Mouse (Mus musculus): ENCODE data around the gene Tmem171. TPM values are rescaled to one million over a fixed set of nuclear protein-coding genes. Genes with fewer than 3 reads are reported as not detected.

Gene Tmem171
- polyA plus RNA-seq, 1 experiment from 2014 or later: not detected

DNA sequence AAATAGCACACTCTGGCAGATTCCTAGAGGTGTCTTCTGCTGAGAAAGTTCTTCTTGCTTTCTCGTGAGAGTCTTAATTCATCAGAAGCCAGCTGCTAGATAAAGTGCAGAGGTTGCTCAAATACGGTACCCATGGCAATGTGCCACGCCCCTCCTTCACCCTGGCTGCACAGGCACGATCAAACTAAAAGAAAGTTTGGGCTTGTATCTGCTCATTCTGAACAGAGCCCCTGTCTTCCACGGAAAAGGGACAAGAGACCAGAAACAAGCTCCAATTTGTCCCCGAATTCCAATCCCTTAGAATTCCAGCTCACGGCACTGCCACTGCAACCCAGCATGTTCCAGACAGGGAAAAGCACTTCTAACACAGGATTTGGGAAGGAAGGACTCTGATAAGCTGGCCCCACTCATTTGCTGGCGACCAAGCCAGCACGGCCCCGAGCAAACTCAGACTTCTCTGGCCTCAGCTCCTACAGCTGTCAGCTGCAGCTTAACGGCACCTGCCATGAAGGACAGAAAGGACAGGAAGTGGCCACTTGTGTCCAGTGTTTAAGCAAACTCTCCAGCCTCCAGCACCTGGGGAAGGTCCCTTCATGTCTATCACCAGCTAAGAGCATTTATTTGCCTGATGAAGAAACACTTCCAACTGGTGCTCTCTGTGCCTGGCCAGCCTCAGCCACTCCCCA is 4.9 kb downstream of the Tmem171 start:
- 74% methylated on average over 11 of the region's 11 CpGs for WGBS
- no peaks in the 10 kb centered on the region for H3K36me3 ChIP-seq (replicated peaks)
- no peak for DNase-seq (ENCODE audit: low spot score)
- H3K4me3 ChIP-seq: no peak overlapping the region
- H3K27ac ChIP-seq (replicated peaks): no peak overlapping the region
- peaks cover 34% of the 10 kb centered on the region for H3K27me3 ChIP-seq (replicated peaks; ENCODE audit: low read depth, poor library complexity, severe bottlenecking)
- peaks cover 12% of the 10 kb centered on the region for H3K4me1 ChIP-seq
- no peaks in the 10 kb centered on the region for H3K9me3 ChIP-seq

DNA sequence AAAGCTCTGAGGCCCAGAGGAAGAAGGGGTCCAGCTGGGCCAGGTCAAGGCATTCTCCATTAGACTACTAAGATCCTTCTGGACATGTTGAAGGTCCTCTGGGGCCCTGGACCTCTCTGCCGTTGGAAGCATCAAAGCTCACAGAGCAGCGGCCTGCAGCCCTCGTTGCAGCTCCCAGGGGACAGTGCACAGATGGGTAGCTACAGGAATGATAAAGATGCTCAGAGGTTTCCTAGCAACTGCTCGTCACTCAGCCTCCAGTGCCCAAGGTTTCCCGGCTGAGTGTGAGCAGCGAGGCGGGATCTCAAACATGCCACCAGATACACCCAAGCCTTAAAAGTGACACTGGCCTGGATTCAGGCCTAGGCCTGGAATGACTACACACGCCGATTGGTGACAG is 6.7 kb downstream of the Tmem171 start:
- no peaks in the 10 kb centered on the region for H3K9me3 ChIP-seq
- 66% methylated on average over 9 of the region's 9 CpGs for WGBS
- no peaks in the 10 kb centered on the region for H3K36me3 ChIP-seq (replicated peaks)
- H3K27ac ChIP-seq (replicated peaks): no peak overlapping the region
- H3K4me1 ChIP-seq: peaks cover 9% of the 10 kb centered on the region; the same call in 1 of the 2 replicates
- H3K4me3 ChIP-seq: no peak overlapping the region
- peaks cover 16% of the 10 kb centered on the region for H3K27me3 ChIP-seq (replicated peaks; ENCODE audit: low read depth, poor library complexity, severe bottlenecking)
- DNase-seq (ENCODE audit: low spot score): no peak

DNA sequence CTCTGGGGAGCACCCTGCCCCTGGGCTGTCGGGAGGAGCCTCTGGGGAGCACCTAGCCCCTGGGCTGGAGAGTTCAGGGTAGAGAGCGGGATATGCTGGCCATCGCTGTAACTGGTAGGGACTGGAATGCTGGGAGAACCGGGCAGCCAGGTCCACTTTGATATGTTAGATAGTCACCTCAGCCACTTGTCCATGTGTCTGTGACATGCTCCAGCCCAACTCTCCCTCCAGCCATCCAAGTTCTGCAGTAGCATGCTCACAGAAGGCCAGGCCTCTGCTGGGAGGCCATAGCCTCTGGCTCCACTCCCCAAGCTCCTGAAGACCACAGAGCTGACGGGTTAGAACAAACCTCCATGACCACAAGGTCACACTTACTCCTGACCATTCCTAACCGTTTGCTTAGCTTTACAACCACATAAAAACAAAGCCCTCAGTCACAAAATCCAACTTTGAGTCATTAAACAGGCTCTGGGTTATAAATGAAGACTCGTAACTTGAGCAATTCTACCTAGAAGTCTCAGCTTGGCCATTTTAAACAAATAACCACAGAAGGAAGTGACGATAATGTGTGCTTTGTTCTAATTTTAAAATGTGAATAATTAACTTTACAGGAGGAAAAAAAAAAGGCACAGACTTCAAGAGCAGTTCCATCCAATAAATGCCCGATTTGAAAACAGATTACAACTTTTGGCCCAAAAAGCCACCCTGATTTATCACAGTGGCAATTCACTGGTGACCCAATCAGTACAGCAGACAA is 10.3 kb downstream of the Tmem171 start:
- DNase-seq (ENCODE audit: low spot score): no peak
- Histone ChIP-seq H3K27me3 (replicated peaks; ENCODE audit: low read depth, poor library complexity, severe bottlenecking) (no peaks in the 10 kb centered on the region), H3K36me3 (replicated peaks) (no peaks in the 10 kb centered on the region), H3K9me3 (no peaks in the 10 kb centered on the region), H3K4me3 (no peak overlapping the region), H3K27ac (replicated peaks) (no peak overlapping the region), H3K4me1 (peaks cover 18% of the 10 kb centered on the region)
- WGBS: 76% methylated on average over 9 of the region's 9 CpGs

DNA sequence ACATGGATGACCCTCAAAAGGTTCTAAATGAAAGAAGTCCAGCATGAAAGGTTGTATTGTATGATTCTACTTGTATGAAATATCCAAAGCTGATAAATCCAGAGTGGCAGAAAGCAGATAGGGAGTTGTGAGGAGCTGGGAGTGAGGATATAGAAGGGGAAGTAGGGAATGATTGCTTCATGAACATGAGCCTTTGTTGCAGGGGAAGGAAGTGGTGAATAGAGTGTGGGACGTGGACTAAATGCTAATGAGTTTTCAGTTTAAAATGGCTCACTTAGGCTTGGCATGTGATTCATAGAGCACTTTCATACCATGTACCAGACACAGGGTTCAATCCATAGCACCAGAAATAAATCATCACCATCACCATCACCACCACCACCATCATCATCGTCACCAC is 11.2 kb downstream of the Tmem171 start:
- no peak for DNase-seq (ENCODE audit: low spot score)
- Histone ChIP-seq H3K4me3 (no peak overlapping the region), H3K36me3 (replicated peaks) (no peaks in the 10 kb centered on the region), H3K4me1 (peaks cover 24% of the 10 kb centered on the region), H3K27ac (replicated peaks) (no peak overlapping the region), H3K9me3 (no peaks in the 10 kb centered on the region), H3K27me3 (replicated peaks; ENCODE audit: low read depth, poor library complexity, severe bottlenecking) (no peaks in the 10 kb centered on the region)
- WGBS: 85% methylated on average over 2 of the region's 2 CpGs

DNA sequence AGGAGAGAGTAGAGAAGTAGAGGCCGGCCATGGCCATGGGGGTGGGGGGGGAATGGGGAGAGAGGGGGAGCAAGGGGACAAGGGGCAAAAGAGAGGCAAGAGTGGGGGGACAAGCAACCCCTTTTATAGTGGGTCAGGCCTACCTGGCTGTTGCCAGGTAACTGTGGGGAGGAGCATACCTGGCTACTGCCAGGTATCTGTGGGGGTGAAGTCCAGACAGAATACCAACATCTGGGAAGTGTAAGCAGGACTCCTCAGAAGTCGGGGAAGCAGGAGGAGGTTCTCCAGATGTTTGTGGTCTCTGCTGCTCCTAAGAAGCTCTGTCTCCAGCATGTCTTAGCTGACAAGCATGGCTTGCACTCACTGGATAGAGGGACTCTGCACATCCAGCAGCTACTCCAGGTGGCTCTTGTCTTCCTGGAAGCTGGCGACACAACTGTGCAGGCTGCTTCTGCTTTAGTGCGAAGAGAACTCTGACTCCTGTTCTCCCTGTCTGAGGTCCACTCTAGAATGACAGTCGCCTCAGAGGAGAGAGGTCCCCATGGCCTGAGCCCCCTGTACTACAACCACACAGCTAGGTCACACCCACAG is 14.1 kb downstream of the Tmem171 start:
- no peak overlapping the region for H3K4me3 ChIP-seq
- no peaks in the 10 kb centered on the region for H3K9me3 ChIP-seq
- DNase-seq (ENCODE audit: low spot score): no peak
- no peak overlapping the region for H3K27ac ChIP-seq (replicated peaks)
- no peaks in the 10 kb centered on the region for H3K27me3 ChIP-seq (replicated peaks; ENCODE audit: low read depth, poor library complexity, severe bottlenecking)
- H3K36me3 ChIP-seq (replicated peaks): no peaks in the 10 kb centered on the region
- WGBS: 85% methylated on average over 5 of the region's 5 CpGs
- peaks cover 15% of the 10 kb centered on the region for H3K4me1 ChIP-seq

DNA sequence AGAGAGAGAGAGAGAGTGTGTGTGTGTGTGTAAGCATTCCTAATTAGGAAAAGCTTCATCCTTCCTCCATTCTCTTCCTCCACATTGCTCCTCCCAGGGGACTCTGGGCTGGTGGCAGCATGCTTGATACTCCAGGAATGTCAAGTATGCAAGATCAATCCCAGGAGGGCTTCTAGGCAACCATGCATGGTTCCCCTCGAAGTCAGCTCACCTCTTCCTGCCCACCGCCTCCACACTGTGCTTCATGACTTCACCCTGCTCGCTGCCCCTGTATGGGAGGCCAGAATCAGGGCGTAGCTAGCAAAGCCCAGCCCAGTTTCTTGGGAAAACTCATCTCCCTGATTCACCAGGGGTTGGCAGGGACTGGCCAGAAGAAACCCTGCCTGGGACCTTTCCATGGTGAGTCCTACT is 15.0 kb downstream of the Tmem171 start:
- peaks cover 15% of the 10 kb centered on the region for H3K4me1 ChIP-seq
- H3K4me3 ChIP-seq: no peak overlapping the region
- H3K36me3 ChIP-seq (replicated peaks): no peaks in the 10 kb centered on the region
- no peaks in the 10 kb centered on the region for H3K27me3 ChIP-seq (replicated peaks; ENCODE audit: low read depth, poor library complexity, severe bottlenecking)
- peak; percentile 44 for DNase-seq (ENCODE audit: low spot score)
- H3K27ac ChIP-seq (replicated peaks): peak overlapping the region; percentile 61
- H3K9me3 ChIP-seq: no peaks in the 10 kb centered on the region
- 52% methylated on average over 4 of the region's 4 CpGs for WGBS

DNA sequence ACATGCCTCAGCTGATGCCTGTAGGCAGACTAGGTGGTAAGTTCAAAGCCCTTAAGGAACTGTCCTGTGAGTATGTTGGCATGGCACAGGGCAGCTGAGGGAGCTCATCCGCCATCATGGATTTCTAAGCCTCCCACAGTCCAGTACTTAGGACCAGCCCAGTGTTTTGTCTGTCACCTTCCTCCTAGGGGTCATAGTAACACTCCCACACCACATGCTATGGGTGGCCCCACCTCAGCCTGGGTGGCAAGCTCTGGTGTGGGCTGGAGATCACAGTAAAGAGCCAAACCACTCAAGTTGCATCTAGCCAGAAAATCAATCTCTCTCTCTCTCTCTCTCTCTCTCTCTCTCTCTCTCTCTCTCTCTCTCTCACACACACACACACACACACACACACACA is 15.4 kb downstream of the Tmem171 start:
- no peak overlapping the region for H3K4me3 ChIP-seq
- H3K36me3 ChIP-seq (replicated peaks): no peaks in the 10 kb centered on the region
- peaks cover 15% of the 10 kb centered on the region for H3K4me1 ChIP-seq
- H3K27me3 ChIP-seq (replicated peaks; ENCODE audit: low read depth, poor library complexity, severe bottlenecking): no peaks in the 10 kb centered on the region
- no peak for DNase-seq (ENCODE audit: low spot score)
- peak overlapping the region; percentile 61; the same call in 1 of the 2 replicates for H3K27ac ChIP-seq (replicated peaks)
- H3K9me3 ChIP-seq: no peaks in the 10 kb centered on the region
- 94% methylated on average over 1 of the region's 1 CpGs for WGBS

DNA sequence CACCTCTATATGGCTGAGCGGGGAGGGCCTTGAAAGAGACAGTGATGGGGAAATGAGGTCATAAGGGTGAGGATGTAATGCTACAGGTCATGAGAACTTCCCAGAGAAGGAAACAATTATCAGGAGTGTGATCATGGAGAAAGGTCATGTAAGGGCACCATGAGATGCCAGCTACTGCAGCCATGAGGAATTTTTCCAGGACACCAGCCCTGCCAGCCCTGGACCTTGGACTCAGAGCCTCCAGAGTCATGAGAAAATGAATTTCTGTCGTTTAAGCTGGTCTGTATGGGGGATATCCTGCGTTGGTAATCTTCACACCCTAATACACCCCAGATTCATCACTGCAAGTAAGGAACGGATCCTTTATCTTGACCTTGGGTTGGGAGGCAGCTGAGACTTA is 20.7 kb downstream of the Tmem171 start:
- no peak for DNase-seq (ENCODE audit: low spot score)
- H3K27ac ChIP-seq (replicated peaks): no peak overlapping the region
- 69% methylated on average over 4 of the region's 4 CpGs for WGBS
- no peaks in the 10 kb centered on the region for H3K27me3 ChIP-seq (replicated peaks; ENCODE audit: low read depth, poor library complexity, severe bottlenecking)
- no peak overlapping the region for H3K4me3 ChIP-seq
- peaks cover 2% of the 10 kb centered on the region; the same call in 1 of the 2 replicates for H3K4me1 ChIP-seq
- H3K36me3 ChIP-seq (replicated peaks): no peaks in the 10 kb centered on the region
- no peaks in the 10 kb centered on the region for H3K9me3 ChIP-seq

DNA sequence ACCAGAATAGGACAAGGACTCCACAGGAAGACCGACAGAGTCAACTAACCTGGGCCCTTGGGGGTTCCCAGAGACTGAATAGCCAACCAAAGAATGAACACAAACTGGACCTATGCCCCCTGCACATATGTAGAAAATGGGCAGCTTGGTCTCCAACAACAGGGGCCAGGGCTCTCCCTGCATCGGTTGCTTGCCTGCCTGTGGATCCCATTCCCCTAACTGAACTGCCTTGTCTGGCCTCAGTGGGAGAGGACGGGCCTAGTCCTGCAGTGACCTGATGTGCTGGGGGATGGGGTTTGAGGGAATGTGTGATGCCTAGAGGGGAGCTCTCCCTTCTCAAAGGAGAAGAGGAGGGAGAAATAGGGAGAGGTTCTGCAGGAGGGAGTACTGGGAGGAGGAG is 25.3 kb downstream of the Tmem171 start:
- no peak for DNase-seq (ENCODE audit: low spot score)
- WGBS: 73% methylated on average over 3 of the region's 3 CpGs
- no peaks in the 10 kb centered on the region for H3K4me1 ChIP-seq
- no peak overlapping the region for H3K27ac ChIP-seq (replicated peaks)
- H3K4me3 ChIP-seq: no peak overlapping the region
- H3K36me3 ChIP-seq (replicated peaks): no peaks in the 10 kb centered on the region
- no peaks in the 10 kb centered on the region for H3K27me3 ChIP-seq (replicated peaks; ENCODE audit: low read depth, poor library complexity, severe bottlenecking)
- no peaks in the 10 kb centered on the region for H3K9me3 ChIP-seq

DNA sequence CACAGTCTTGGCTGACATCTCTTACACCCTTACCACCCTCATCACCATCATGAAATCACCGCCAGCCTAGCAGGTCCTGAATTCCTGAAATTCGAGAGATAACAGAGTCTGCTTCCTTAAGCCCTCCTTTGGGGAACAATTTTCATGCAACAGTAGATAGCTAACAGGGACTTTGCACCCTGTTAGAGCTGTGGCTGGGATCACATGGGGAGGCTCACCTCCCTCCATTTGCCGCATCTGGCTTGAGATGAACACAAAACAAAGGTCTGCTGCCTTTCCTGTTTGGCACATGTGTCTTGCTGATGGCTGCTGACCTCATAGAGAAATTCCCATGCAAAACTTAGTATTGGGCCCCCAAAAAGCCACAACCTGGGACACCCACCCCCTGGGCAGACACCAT is 27.3 kb downstream of the Tmem171 start:
- WGBS: 85% methylated on average over 3 of the region's 3 CpGs
- no peak for DNase-seq (ENCODE audit: low spot score)
- Histone ChIP-seq H3K27me3 (replicated peaks; ENCODE audit: low read depth, poor library complexity, severe bottlenecking) (no peaks in the 10 kb centered on the region), H3K4me1 (no peaks in the 10 kb centered on the region), H3K4me3 (no peak overlapping the region), H3K9me3 (no peaks in the 10 kb centered on the region), H3K36me3 (replicated peaks) (no peaks in the 10 kb centered on the region), H3K27ac (replicated peaks) (no peak overlapping the region)

DNA sequence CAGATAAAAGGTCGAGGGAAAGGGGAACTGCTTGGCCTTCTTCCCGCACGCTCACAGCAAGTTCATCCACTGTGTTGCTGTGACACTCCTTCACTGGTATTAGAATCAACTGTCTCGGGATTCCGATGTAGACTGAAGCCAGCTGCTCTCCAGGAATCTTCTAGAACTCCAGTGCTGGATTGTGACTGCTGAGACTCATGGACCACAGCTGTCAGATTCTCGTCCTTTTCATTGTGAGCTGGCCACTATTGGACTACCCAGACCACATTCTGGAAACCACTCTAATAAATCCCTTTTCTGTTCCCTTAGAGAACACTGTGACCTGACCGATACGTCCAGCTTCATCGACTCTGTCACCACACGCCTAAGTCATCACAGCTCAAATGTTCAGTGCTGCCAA is 29.4 kb downstream of the Tmem171 start:
- H3K4me3 ChIP-seq: no peak overlapping the region

DNA sequence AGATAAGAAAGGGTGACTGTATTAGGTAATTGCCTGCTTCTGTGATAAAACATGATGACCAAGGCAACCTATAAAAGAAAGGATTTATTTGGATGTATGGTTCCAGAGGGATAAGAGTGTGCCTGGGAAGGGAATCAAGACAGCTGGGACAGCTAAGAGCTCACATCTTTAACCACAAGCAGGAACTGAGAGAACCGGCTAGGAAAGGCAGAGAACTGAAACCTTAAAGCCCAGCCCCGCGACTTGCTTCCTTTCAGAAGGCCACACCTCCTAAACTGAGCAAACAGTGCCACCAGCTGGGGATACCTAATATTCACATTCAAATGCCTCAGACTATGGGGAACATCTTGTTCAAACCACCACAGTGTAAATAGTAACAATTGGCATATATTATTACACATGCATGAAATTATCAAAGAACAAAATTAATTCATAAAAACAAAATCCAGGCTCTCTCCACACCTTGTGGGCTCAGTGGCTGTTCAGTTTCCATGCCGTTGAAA is 32.4 kb downstream of the Tmem171 start:
- H3K27ac ChIP-seq (replicated peaks): no peak overlapping the region

More for the DNA sequence above, 29.4 kb downstream of the Tmem171 start:
- H3K9me3 ChIP-seq: no peaks in the 10 kb centered on the region
- H3K36me3 ChIP-seq (replicated peaks): no peaks in the 10 kb centered on the region
- no peaks in the 10 kb centered on the region for H3K27me3 ChIP-seq (replicated peaks; ENCODE audit: low read depth, poor library complexity, severe bottlenecking)
- WGBS: 92% methylated on average over 10 of the region's 10 CpGs
- no peak for DNase-seq (ENCODE audit: low spot score)
- no peaks in the 10 kb centered on the region for H3K4me1 ChIP-seq
- H3K27ac ChIP-seq (replicated peaks): no peak overlapping the region

More for the DNA sequence above, 32.4 kb downstream of the Tmem171 start:
- Histone ChIP-seq H3K9me3 (no peaks in the 10 kb centered on the region), H3K4me1 (no peaks in the 10 kb centered on the region), H3K27me3 (replicated peaks; ENCODE audit: low read depth, poor library complexity, severe bottlenecking) (no peaks in the 10 kb centered on the region), H3K36me3 (replicated peaks) (no peaks in the 10 kb centered on the region), H3K4me3 (no peak overlapping the region)
- no peak for DNase-seq (ENCODE audit: low spot score)
- WGBS: 89% methylated on average over 4 of the region's 4 CpGs
